28 mouse cellular contexts compared by ENCODE assay signal in genomic region chr15:61899809-61900208, GRCm38 (mm10).
"Had no signal": no experiment of that assay in that cellular context is flagged by ENCODE, and none has a peak within 500 bp of the region (broad histone marks: within the 10 kb centered on the region; RNA-seq: fewer than 3 reads in every experiment).

No protein-coding gene starts in this region.

- H3K27me3 ChIP-seq: limb, embryonic 15.5 days; liver, embryonic 12.5 days; liver, embryonic 13.5 days; liver, embryonic 15.5 days; lung, embryonic 15.5 days; megakaryocyte, embryonic 14.5 days; midbrain, embryonic 12.5 days; midbrain, embryonic 13.5 days; midbrain, embryonic 15.5 days; neural tube, embryonic 12.5 days had no signal

- H3K27ac ChIP-seq: limb, embryonic 10.5 days; limb, embryonic 12.5 days; limb, embryonic 13.5 days; limb, embryonic 15.5 days; liver, embryonic 12.5 days; liver, embryonic 13.5 days; liver, embryonic 14.5 days; liver, embryonic 15.5 days; lung, embryonic 15.5 days; macrophage; midbrain, embryonic 10.5 days; midbrain, embryonic 12.5 days; midbrain, embryonic 13.5 days; midbrain, embryonic 15.5 days; neural tube, embryonic 12.5 days had no signal

- H3K4me3 ChIP-seq: limb, embryonic 10.5 days; limb, embryonic 12.5 days; limb, embryonic 13.5 days; limb, embryonic 15.5 days; liver, embryonic 12.5 days; liver, embryonic 13.5 days; liver, embryonic 15.5 days; lung, embryonic 15.5 days; megakaryocyte, embryonic 14.5 days; midbrain, embryonic 10.5 days; midbrain, embryonic 12.5 days; midbrain, embryonic 13.5 days; midbrain, embryonic 15.5 days; myocyte; neural tube, embryonic 12.5 days had no signal

- H3K4me1 ChIP-seq: limb, embryonic 15.5 days; liver, embryonic 12.5 days; liver, embryonic 13.5 days; liver, embryonic 15.5 days; lung, embryonic 15.5 days; megakaryocyte, embryonic 14.5 days; midbrain, embryonic 10.5 days; midbrain, embryonic 12.5 days; midbrain, embryonic 13.5 days; midbrain, embryonic 15.5 days; neural tube, embryonic 12.5 days had no signal

- DNase-seq: left cerebral cortex, postnatal 4 days; liver; liver, embryonic 13.5 days; liver, postnatal 0 days; lung, adult 18-20 months; lung, adult 2 months; lung, embryonic 14.5 days; lung, postnatal 10 days; lung, postnatal 14 days; lung, postnatal 36 days; lung, postnatal 4 days; midbrain, embryonic 14.5 days had no signal

- H3K9me3 ChIP-seq: limb, embryonic 10.5 days; limb, embryonic 12.5 days; limb, embryonic 13.5 days; limb, embryonic 15.5 days; liver, embryonic 12.5 days; liver, embryonic 13.5 days; liver, embryonic 15.5 days; lung, embryonic 15.5 days; megakaryocyte, embryonic 14.5 days; midbrain, embryonic 10.5 days; midbrain, embryonic 12.5 days; midbrain, embryonic 13.5 days; midbrain, embryonic 15.5 days; neural tube, embryonic 12.5 days had no signal

- H3K36me3 ChIP-seq: limb, embryonic 10.5 days; limb, embryonic 12.5 days; limb, embryonic 13.5 days; limb, embryonic 15.5 days; liver, embryonic 12.5 days; liver, embryonic 13.5 days; liver, embryonic 15.5 days; lung, embryonic 15.5 days; midbrain, embryonic 10.5 days; midbrain, embryonic 12.5 days; midbrain, embryonic 13.5 days; midbrain, embryonic 15.5 days; neural tube, embryonic 12.5 days had no signal
